Mouse (Mus musculus) heart, embryonic 14.5 days (tissue): Measurements from ENCODE around the gene Mapkapk2. TPM values are rescaled to one million over a fixed set of nuclear protein-coding genes. Genes with fewer than 3 reads are reported as not detected.

ENCODE experiments used
- ATAC-seq: fragments of 200-750 bp; cut with Nextera tagmentation; 2 replicates; pipeline ENCODE4 v1.8.0; 2017; ENCODE audit warnings: low read depth, moderate TSS enrichment; ENCODE audit not compliant: insufficient number of reproducible peaks, insufficient read depth, low FRiP score
- H3K27ac ChIP-seq, 2 experiments: fragments of 200-500 bp in 1 of 2; fragments of 300-500 bp in 1 of 2; sonication (generic) in 1 of 2; replicated peaks in 1 of 2; 2 replicates each; pipeline ENCODE4 v1.5.1; 2012 to 2014; ENCODE audit warnings: low read depth in 2 of 2, low read length in 2 of 2, control low read depth in 1 of 2, mild to moderate bottlenecking in 1 of 2, mixed read lengths in 1 of 2; ENCODE audit not compliant: control insufficient read depth in 1 of 2, insufficient read depth in 1 of 2
- H3K27me3 ChIP-seq: fragments of 300-500 bp; sonication (generic); 2 replicates; pipeline ENCODE4 v1.6.1; 2014; ENCODE audit warnings: mild to moderate bottlenecking, low read length, control low read depth; ENCODE audit not compliant: control insufficient read depth, insufficient read depth
- H3K36me3 ChIP-seq: fragments of 300-500 bp; sonication (generic); 2 replicates; pipeline ENCODE4 v1.6.1; 2014; ENCODE audit warnings: mild to moderate bottlenecking, control low read depth, low read length, mixed read lengths; ENCODE audit not compliant: control insufficient read depth, insufficient read depth
- H3K4me1 ChIP-seq, 2 experiments: fragments of 200-500 bp in 1 of 2; fragments of 300-500 bp in 1 of 2; sonication (generic) in 1 of 2; 2 replicates each; pipeline ENCODE4 v1.6.1; 2012 to 2014; ENCODE audit warnings: low read length in 2 of 2, control low read depth in 1 of 2, mixed read lengths in 1 of 2; ENCODE audit not compliant: control insufficient read depth in 2 of 2, insufficient read depth in 2 of 2
- H3K4me2 ChIP-seq: fragments of 300-500 bp; sonication (generic); 2 replicates; pipeline ENCODE4 v1.6.1; 2014; ENCODE audit warnings: mild to moderate bottlenecking, low read length
- H3K4me3 ChIP-seq, 2 experiments: fragments of 200-500 bp in 1 of 2; fragments of 300-500 bp in 1 of 2; sonication (generic) in 1 of 2; 2 replicates each; pipeline ENCODE4 v1.5.1; 2012 to 2014; ENCODE audit warnings: low read length in 2 of 2, mild to moderate bottlenecking in 2 of 2, control low read depth in 1 of 2, low read depth in 1 of 2, moderate library complexity in 1 of 2; ENCODE audit not compliant: control insufficient read depth in 1 of 2, insufficient read depth in 1 of 2
- H3K9ac ChIP-seq: fragments of 300-500 bp; sonication (generic); 2 replicates; pipeline ENCODE4 v1.6.1; 2014; ENCODE audit warnings: mild to moderate bottlenecking, low read length
- H3K9me3 ChIP-seq: fragments of 300-500 bp; sonication (generic); 2 replicates; pipeline ENCODE4 v1.6.1; 2016; ENCODE audit warnings: low read length, control low read depth; ENCODE audit not compliant: control insufficient read depth
- WGBS: fragments of 180-500 bp; shearing (Covaris S2); extraction: QIAGEN DNeasy Blood & Tissue Kit; methylation state at CpG from one replicate; pipeline ENCODE4 v1.1.7; 2014; 5-methylcytosine and 5-hydroxymethylcytosine counted together
- polyA plus RNA-seq: library from polyadenylated mRNA; unstranded; fragments of >200 nt; fragmentation: Nextera tagmentation; extraction: Ambion mirVana; gene quantifications from 2 replicates; pipeline ENCODE4 v1.2.1, GENCODE M21; 2014

Mapkapk2 gene
- polyA plus RNA-seq, 1 experiment from 2014 or later, result 96.1 TPM

DNA sequence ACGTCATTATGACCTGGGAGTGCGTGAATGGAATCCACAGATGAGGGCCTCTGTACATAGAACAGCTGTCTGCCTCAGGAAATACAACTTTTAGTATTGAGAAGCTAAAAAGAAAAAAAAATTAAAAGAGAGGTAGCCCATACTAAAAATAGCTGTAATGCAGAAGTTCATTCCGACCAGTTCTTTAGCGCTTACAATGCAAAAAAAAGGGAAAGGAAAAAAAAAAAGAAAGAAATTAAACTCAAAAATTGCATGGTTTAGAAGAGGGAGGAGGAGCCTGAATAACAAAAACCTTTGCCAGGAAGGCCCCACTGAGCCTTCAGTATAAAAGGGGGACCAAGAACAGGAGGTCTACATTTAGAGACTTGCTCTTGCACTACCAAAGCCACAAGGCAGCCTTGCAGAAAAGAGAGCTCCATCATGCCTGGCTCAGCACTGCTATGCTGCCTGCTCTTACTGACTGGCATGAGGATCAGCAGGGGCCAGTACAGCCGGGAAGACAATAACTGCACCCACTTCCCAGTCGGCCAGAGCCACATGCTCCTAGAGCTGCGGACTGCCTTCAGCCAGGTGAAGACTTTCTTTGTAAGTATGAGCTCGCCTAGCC lies 78.0 kb downstream of the Mapkapk2 start, which contains the start of gene Il10:
Gene Il10, plus strand, starts transcription at position 354 of the 607 bp plus-strand sequence.
- H3K36me3 ChIP-seq, result no peaks in the 10 kb centered on the region
- H3K9me3 ChIP-seq, result no peaks in the 10 kb centered on the region
- H3K4me2 ChIP-seq, result no peak within 1 kb of the TSS
- no peak within 1 kb of the TSS for H3K9ac ChIP-seq
- ATAC-seq, result no peak
- no peak within 1 kb of the TSS for H3K27ac ChIP-seq
- H3K4me3 ChIP-seq, result no peak within 1 kb of the TSS
- no peaks in the 10 kb centered on the region for H3K27me3 ChIP-seq
- WGBS, result 69% methylated on average over 8 of the region's 8 CpGs
- no peaks in the 10 kb centered on the region; a peak in 1 of 4 replicates for H3K4me1 ChIP-seq

DNA sequence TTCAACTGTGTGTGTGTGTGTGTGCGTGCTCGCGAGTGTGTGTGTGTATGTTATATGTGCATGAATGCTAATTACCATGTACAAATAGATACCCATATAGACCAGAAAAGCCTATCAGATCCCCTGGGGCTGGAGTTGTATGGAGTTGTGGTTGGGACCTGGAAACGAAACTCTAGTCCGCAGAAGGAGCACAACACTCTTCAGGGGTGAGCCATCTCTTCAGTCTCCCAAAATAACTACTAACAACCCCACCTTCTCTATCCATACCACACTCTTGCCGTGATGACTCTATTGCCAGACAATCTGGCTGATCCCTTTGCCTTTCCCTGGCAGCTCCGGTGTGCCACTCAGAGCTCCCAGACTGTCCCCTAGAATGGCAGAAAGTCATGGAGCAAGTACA lies 81.7 kb downstream of the Mapkapk2 start:
- WGBS, result 81% methylated on average over 7 of the region's 7 CpGs
- H3K4me3 ChIP-seq, result no peak overlapping the region
- no peak overlapping the region for H3K4me2 ChIP-seq

DNA sequence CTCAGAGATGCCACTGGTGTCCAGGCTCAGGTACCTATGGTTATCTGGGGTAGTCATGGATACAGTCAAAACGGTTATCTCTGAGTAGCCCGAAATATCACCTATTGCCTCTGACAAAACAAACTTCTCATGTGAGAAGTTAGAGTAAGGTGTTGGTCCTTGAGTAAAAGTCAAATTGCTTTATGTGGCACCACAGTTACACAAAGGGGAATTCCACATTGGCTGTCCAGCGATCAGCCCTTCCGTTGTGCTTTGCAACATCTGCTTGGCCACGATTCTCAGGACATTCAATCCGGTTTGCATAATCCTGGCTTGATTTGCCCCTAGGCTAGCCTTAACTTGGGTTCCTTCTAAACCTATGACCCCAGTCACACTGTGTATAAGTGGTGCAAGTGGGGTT lies 82.3 kb downstream of the Mapkapk2 start:
- H3K4me1 ChIP-seq, result peaks cover 0 to 3% of the 10 kb centered on the region in 2 experiments; a peak in 2 of 4 replicates
- WGBS, result 77% methylated on average over 6 of the region's 6 CpGs

More for the DNA sequence above, 81.7 kb downstream of the Mapkapk2 start:
- Histone ChIP-seq H3K27me3 (no peaks in the 10 kb centered on the region), H3K27ac (no peak overlapping the region), H3K9me3 (no peaks in the 10 kb centered on the region), H3K9ac (no peak overlapping the region), H3K36me3 (no peaks in the 10 kb centered on the region), H3K4me1 (no peaks in the 10 kb centered on the region; a peak in 1 of 4 replicates)
- no peak for ATAC-seq

DNA sequence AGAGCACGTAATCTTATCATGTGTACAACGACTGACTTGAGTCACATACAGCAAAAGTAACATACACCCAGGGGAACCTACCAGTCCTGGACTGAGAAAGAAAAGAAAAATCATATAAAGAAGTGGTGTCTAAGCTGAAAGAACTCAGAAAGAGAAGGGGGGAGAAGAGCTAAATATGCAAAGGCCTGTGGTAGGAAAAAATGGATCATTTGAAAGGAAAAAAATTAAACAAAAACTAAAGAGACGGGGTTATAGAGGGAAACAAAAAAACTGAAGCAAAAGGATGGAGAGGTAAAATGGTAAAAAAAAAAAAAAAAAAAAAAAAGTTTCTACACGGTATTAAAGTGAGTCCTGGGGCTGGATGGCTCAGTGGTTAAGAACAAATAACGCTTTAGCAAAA lies 83.7 kb downstream of the Mapkapk2 start:
- WGBS, result 85% methylated on average over 5 of the region's 5 CpGs
- Histone ChIP-seq H3K27ac (no peak overlapping the region), H3K27me3 (no peaks in the 10 kb centered on the region), H3K36me3 (no peaks in the 10 kb centered on the region), H3K4me2 (no peak overlapping the region), H3K9me3 (no peaks in the 10 kb centered on the region), H3K9ac (no peak overlapping the region), H3K4me1 (peaks cover 0 to 3% of the 10 kb centered on the region in 2 experiments; a peak in 3 of 4 replicates), H3K4me3 (no peak overlapping the region)
- no peak for ATAC-seq

More for the DNA sequence above, 82.3 kb downstream of the Mapkapk2 start:
- Histone ChIP-seq H3K4me2 (no peak overlapping the region), H3K36me3 (no peaks in the 10 kb centered on the region), H3K9me3 (no peaks in the 10 kb centered on the region), H3K9ac (no peak overlapping the region), H3K27me3 (no peaks in the 10 kb centered on the region), H3K4me3 (no peak overlapping the region), H3K27ac (no peak overlapping the region)
- no peak for ATAC-seq

DNA sequence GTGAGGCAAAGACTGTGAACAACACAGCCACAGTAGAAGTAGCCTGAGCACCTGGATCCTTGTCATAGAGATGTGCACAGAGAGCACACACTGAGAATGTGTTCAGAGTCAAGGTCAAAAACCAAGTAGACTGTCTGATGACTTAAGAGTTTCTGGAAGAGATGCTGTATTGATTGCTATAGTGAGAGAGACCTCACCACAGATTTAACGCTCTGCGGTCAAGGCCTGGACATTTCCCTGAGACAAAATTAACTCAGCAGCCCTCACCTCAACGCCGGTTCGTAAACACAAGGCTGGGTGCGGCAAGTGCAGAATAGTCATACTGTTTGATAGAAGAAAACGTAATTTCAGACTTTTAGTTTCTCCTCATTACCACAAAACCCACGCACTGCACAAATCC lies 85.1 kb downstream of the Mapkapk2 start:
- no peaks in the 10 kb centered on the region for H3K36me3 ChIP-seq
- H3K9ac ChIP-seq, result no peak overlapping the region
- no peak overlapping the region for H3K4me2 ChIP-seq
- H3K4me3 ChIP-seq, result no peak overlapping the region
- no peaks in the 10 kb centered on the region for H3K9me3 ChIP-seq
- no peaks in the 10 kb centered on the region for H3K27me3 ChIP-seq
- WGBS, result 90% methylated on average over 8 of the region's 8 CpGs
- ATAC-seq, result no peak
- peaks cover 0 to 3% of the 10 kb centered on the region in 2 experiments; a peak in 3 of 4 replicates for H3K4me1 ChIP-seq
- no peak overlapping the region for H3K27ac ChIP-seq

DNA sequence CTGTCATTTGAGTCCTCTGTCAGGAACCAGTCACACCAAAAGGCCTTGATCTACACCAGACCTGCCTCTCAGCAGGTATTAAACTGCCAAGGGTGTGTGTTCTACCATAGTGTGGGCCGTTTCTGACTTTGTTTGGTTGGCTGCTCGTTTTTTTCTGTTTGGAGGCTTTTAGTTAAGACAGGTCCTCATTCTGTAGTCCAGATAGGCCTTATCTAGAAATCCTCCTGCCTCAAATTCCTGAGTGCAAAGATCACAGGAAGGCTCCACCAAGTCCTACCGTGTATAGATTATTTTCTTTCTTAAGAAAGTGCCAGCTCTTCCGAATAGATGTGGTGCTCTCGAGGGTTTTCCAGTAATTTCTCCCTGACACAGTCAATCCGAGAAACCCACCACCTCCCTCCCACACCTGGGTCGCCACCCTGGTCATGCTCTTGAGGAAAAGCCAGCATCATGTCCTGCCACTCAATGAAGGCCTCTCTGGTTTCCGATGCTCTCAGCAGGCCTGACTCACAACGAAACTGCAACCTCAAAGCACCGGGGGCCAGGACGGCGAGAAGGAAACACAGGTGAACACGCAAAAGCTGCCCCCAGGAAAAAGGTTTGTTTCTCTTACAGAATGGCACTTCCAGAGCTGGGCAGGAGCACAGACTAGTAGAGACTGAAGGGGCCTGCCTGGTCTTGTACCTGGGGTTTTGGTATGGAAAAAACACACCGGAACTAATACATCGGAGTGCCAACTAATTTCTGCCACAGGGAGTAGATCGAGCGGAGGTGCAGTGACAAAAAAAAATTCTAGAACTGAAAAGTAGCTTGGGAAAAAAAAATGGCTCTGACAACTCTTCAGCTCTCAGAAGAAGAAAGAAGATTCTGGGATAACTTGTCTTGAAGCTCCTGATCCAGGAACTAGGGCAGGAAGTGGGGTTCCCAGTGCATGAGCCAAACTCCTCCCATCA lies 87.1 kb downstream of the Mapkapk2 start:
- Histone ChIP-seq H3K36me3 (no peaks in the 10 kb centered on the region), H3K4me2 (no peak overlapping the region), H3K27ac (no peak overlapping the region), H3K4me1 (peaks cover 0 to 3% of the 10 kb centered on the region in 2 experiments; a peak in 3 of 4 replicates), H3K4me3 (no peak overlapping the region), H3K9ac (no peak overlapping the region), H3K9me3 (0 out of 2 replicates have a peak, but pooled peaks cover 3% of the 10 kb centered on the region), H3K27me3 (no peaks in the 10 kb centered on the region)
- ATAC-seq, result no peak
- 45% methylated on average over 17 of the region's 17 CpGs for WGBS

DNA sequence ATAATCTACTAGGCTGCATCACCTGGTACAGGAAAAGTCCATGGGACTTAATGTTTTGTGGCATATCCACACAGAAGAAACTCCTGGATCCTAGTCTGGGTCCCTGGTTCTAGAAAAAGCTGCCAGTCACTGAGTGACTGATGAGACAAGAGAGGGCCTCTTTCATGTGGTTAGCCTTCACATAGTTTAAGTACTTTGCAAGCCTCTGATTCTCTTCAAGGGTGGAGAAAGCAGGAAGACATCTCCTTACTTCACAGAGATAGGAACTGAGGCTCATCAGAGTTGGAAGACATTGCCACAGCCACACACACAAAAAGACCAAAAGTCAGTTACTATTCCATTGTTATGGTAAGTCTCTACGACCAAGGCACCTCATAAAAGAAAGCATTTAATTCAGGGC lies 91.6 kb downstream of the Mapkapk2 start:
- Histone ChIP-seq H3K4me3 (no peak overlapping the region), H3K27me3 (no peaks in the 10 kb centered on the region), H3K4me1 (peaks cover 0 to 6% of the 10 kb centered on the region in 2 experiments; a peak in 3 of 4 replicates), H3K9me3 (0 out of 2 replicates have a peak, but pooled peaks cover 3% of the 10 kb centered on the region), H3K36me3 (no peaks in the 10 kb centered on the region), H3K9ac (no peak overlapping the region), H3K27ac (no peak overlapping the region), H3K4me2 (no peak overlapping the region)
- 79% methylated on average over 1 of the region's 1 CpGs for WGBS
- ATAC-seq, result no peak
